Mouse (Mus musculus) ZHBTc4 (cell line): ENCODE data around the gene Tnfaip2.

ENCODE experiments used
- DNase-seq: peaks from one replicate; pipeline ENCODE4 v3.0.0-alpha.2; 2011; ENCODE audit warnings: low read depth, low spot score

The Tnfaip2 gene

DNA sequence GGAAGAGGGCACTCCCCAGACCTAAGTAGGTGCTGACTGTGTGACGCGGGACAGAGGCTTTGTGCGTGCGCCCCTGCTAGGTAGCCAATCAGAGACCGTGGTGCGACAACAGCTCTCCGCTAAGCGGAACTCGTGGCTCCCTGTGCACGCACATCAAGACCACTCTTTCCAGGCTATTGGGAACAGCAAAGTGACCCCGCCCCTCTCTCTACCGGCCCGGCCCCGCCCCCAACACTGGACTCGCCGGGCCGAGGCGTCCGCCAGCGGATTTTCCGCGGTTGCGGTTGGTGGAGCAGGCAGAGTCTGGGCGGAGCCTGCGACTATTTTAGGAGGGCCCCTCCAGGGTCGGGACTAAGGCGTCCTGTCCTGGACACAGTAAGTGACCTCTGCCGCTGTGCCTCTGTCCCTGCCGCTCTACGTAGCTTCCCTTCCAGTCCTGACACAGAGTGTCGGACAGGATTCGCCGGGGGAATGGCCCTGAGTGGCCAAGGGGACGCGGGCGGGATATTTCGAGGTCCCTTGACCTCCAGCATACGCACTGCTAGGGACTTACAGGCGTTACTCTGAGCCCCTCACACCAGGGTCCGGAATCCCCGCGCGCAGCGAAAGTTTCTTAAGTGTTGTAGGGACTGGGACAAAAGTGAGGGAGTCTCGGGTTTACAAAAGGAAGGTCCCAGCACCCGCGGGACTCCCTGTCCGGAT, at the start of gene Tnfaip2:
Gene Tnfaip2, plus strand, starts transcription at position 161 of the 702 bp plus-strand sequence.
- DNase-seq, result peak; percentile 75

DNA sequence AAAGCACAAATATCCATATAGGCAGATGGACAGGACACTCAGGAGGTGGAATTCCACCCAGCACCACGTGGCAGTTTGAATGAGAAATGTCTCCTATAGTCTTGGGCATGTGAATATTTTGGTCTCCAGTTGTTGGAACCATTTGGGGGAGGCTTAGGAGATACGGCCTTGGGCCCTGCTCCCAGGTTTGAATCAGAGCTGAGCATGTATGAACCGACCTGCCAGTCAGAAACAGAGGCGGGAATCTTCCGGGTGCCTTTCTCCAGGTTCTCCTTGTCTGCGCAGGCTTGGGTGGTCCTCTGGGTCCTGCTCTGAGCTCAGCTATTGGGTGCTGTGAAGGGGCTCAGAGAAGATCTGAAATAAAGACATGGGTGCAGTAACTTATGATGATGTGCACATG, 48.3 kb upstream of the Tnfaip2 start:
- DNase-seq, result no peak

DNA sequence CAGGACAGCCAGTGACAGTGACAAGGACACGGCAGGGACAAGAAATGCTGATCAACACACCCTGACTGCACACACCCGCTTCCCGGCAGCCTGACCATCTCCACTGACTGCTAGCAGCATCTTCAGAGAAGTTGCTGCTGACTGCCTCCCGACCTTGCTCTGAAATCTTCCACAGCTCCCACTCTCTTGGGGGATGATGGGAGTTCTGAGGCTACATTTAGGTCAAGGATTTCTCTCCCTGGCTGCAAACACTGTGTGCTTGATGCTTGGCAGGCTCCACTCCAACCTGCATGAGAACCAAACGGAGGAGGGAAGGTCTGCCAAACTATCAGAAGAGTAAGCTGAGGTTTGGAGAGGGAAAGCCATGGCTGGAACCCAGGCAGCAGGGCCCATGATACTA, 45.3 kb upstream of the Tnfaip2 start:
- no peak for DNase-seq

DNA sequence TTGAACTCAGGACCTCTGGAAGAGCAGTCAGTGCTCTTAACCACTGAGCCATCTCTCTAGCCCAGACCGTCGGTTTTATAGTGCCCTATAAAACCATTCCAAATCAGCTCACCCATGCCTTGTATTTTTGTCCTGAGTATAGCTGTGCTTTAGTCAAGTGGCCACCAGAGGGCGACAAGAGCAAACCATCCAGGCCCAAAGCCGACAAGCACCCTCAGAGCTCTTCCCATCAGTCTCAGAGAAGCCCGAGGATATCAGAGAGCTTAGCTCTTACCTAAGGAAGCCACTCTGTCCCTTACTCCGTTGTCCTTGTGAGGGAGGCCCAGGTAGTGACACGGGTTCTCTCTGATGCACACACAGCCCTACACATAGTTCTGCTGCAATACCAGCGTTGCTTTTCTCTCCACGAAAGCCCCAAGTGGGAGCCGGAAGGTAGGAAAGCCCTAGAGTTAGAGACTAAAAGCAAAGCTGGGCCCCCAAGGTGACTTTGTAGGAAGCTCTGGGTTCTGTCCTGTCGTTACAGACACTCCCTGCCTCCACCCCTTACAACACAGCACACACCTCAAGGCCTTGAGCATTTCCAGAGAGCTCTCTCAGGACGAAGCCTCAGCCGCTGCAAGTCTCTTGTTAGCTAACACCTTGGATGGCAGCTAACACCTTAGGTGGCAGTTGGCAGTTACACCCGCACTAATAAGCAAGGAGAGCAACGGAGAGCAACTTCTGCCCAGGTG, 40.6 kb upstream of the Tnfaip2 start:
- DNase-seq, result peak; percentile 88

GRCm38 (mm10) chr12:111404880-111405279, 37.4 kb upstream of the Tnfaip2 start:
- DNase-seq, result peak; percentile 50

DNA sequence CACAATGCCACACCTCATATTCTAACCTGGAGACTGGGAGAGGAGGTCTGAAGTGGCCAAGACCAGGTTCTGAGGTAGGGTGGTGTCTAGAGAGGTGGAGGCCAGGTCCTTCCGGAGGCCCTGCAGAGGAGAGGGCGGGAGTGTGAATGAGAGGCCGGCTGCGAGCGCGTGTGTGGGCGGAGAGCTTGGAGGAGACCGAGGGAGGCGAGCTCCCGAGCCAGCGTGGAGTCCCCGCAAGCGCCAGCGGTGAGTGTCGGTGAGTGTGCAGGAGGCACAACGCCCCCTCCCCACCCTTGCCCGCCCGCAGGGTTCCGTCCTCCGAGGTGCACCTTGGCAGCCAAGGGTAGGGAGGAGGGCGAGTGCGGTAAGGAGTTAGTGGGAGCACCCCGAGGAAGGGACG, 35.6 kb upstream of the Tnfaip2 start, which contains the start of gene Lbhd2:
Gene Lbhd2, plus strand, starts transcription at position 188 of the 400 bp plus-strand sequence.
- DNase-seq, result no peak

GRCm38 (mm10) chr12:111409583-111409982, 32.7 kb upstream of the Tnfaip2 start:
- DNase-seq, result no peak

GRCm38 (mm10) chr12:111411631-111412355, 30.5 kb upstream of the Tnfaip2 start:
- DNase-seq, result no peak

DNA sequence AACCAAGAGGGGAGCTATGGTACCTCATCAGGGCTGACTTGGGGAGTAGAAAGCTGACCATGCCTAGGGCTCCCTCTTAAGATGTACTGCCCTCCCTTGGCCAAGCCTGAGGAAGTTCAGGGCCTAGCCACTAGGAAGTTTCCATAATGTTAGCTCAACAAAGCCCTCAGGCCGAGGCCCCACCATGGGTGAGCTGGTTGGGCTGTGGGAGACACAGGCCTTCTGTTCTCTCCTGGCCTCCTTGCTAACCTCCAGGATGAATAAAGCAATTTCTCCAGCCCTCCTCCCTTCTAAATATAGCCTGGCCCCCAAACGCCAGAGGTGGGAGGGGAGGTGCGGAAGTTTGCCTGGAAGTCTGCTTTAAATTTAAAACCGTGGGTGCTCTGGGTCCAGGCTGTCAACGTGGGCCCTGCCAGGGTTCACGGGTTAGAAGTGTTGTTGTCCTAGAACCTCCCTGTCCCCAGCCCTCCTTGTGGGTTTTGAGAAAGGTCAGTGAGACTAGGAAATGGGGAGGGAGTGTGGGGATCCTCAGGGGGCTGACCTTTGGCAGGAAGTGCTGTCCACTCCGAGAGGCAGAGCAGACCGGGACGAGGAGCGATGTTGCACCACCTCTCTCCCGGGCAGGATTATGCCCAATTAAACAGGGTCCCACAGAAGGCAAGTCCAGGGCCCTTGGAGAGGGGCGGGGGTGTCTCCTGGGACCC, 29.5 kb upstream of the Tnfaip2 start:
- no peak for DNase-seq

GRCm38 (mm10) chr12:111413300-111413699, 29.0 kb upstream of the Tnfaip2 start:
- peak; percentile 92 for DNase-seq

GRCm38 (mm10) chr12:111416921-111417779, 25.1 kb upstream of the Tnfaip2 start, which contains the start of gene Exoc3l4:
Gene Exoc3l4, plus strand, starts transcription at chr12:111417017.
- DNase-seq, result peak; percentile 37

GRCm38 (mm10) chr12:111419918-111420317, 22.4 kb upstream of the Tnfaip2 start:
- DNase-seq, result no peak

DNA sequence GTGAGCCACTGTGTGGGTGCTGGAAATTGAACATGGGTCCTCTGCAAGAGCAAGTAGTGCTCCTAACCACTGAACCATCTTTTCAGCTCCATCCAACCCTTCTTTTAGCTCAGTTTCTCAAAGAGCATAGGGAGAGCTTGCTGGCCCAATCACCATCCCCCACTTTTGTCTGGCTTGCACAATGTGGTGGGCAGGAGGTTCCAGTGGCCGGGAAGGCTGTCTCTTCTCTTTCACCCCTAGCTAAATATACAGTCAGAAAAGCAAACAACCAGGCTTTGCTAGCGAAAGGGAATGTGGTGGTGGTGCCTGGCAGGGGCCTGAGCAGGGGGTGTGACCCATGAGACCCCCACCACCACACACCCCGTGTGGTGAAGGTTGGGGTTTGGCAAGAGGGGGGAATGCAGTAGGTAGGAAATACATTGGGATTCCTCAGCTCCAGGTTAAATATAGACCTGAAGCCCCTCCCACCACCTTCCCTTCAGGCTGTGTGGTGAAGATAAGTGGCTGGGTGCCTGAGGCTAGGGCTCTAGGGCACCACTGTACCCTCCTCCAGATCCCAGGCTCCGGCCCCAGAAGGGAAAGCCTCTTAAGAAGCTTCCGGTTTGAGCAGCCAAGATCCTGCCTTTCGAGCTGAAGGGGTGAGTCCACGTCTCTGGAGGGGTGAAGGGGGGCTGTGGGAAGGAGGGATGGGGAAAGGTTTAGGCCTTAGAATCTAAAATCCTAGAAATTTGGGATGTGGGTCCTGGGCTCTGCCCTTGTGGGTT, 21.1 kb upstream of the Tnfaip2 start:
- DNase-seq, result no peak

DNA sequence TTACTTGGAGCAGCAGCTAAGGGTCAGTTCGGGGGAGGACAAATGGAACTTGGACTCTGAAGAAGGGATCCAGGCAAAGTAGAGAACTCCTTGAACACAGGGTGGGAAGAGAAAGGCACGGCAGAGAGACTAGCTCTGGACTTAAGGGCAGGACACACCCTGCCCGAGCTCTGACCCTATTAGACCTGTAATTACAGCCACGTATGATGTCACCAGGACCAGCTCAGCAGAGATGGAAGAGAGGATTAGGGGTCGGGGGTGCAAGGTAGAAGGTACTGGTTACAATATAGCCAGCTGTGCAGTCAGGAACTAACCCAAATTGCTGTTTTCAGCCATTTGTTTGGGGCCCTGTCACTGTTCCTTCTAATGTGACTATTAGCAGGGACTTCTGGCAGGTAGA, 19.4 kb upstream of the Tnfaip2 start:
- no peak for DNase-seq

DNA sequence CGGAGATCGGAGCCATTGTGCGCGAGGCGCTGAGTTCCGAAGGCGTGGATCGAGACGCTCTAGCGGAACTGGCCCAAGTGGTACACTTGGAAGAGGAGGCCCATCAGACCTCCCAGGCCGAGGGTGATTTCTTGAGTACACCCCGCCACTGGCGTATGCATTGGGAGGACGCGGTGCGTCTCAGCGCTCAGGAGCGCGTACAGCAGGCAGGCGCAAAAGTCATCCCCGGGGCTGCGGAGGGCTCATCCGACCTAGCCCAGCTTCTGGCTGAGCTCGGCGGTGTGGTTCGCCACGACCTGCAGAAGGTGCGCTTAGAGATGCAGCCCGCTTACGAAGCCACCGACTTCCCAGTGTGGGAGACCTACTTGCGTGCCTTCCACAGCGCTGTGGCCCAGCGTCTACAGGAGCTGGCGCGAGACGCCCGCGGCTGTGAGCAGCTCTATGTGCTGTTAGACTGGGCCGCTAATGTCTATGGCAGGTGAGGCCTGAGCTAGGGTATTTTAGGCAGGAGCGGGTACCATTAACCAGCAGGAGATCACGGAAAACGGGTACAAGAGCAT, 18.6 kb upstream of the Tnfaip2 start:
- DNase-seq, result peak; percentile 68

- DNase-seq, result no peak
Observed at GRCm38 (mm10) chr12:111424547-111424946, 17.7 kb upstream of the Tnfaip2 start.

GRCm38 (mm10) chr12:111425258-111425657, 17.0 kb upstream of the Tnfaip2 start:
- DNase-seq, result peak; percentile 84

GRCm38 (mm10) chr12:111425789-111426460, 16.3 kb upstream of the Tnfaip2 start:
- DNase-seq, result peak; percentile 92
